Mouse (Mus musculus): ENCODE measurements around the gene Bcl9l. TPM values are rescaled to one million over a fixed set of nuclear protein-coding genes. Genes with fewer than 3 reads are reported as not detected.

Gene Bcl9l
- polyA plus RNA-seq, 1 experiment = 28.1 TPM

GRCm38 (mm10) chr9:44487441-44487840, 4.8 kb downstream of the Bcl9l start:
- H3K4me1 ChIP-seq (ENCODE audit: control insufficient read depth, insufficient read depth, insufficient read length, low read length) = peaks cover 67% of the 10 kb centered on the region
- no peaks in the 10 kb centered on the region for H3K36me3 ChIP-seq (ENCODE audit: control insufficient read depth, insufficient read depth, low read length)
- whole genome bisulfite sequencing = 2% methylated on average over 7 of the region's 7 CpGs
- no peaks in the 10 kb centered on the region for H3K27me3 ChIP-seq (ENCODE audit: control insufficient read depth, insufficient read depth, low read length)
- TF ChIP-seq CTCF (IDR thresholded peaks at IDR 0.05; ENCODE audit: extremely low read depth, insufficient read length, insufficient replicate concordance, low read depth, low read length) (no peak), POLR2A (IDR thresholded peaks at IDR 0.05; ENCODE audit: low read depth, low read length) (no peak)
- H3K4me3 ChIP-seq (ENCODE audit: low read depth, low read length) = peak overlapping the region; percentile 50
- peak overlapping the region; percentile 97 for H3K27ac ChIP-seq (ENCODE audit: insufficient read depth, low read depth, low read length)

GRCm38 (mm10) chr9:44488416-44488815, 5.8 kb downstream of the Bcl9l start:
- TF ChIP-seq CTCF (IDR thresholded peaks at IDR 0.05; ENCODE audit: extremely low read depth, insufficient read length, insufficient replicate concordance, low read depth, low read length) = no peak
- TF ChIP-seq POLR2A (IDR thresholded peaks at IDR 0.05; ENCODE audit: low read depth, low read length) = no peak
- no peaks in the 10 kb centered on the region for H3K27me3 ChIP-seq (ENCODE audit: control insufficient read depth, insufficient read depth, low read length)
- H3K4me3 ChIP-seq (ENCODE audit: low read depth, low read length) = no peak overlapping the region
- H3K4me1 ChIP-seq (ENCODE audit: control insufficient read depth, insufficient read depth, insufficient read length, low read length) = peaks cover 73% of the 10 kb centered on the region
- WGBS = 13% methylated on average over 8 of the region's 8 CpGs
- peak overlapping the region; percentile 97 for H3K27ac ChIP-seq (ENCODE audit: insufficient read depth, low read depth, low read length)
- no peaks in the 10 kb centered on the region for H3K36me3 ChIP-seq (ENCODE audit: control insufficient read depth, insufficient read depth, low read length)

GRCm38 (mm10) chr9:44488855-44489381, 6.3 kb downstream of the Bcl9l start:
- no peaks in the 10 kb centered on the region for H3K36me3 ChIP-seq (ENCODE audit: control insufficient read depth, insufficient read depth, low read length)
- WGBS = 10% methylated on average over 5 of the region's 5 CpGs
- TF ChIP-seq CTCF (IDR thresholded peaks at IDR 0.05; ENCODE audit: extremely low read depth, insufficient read length, insufficient replicate concordance, low read depth, low read length) (no peak), POLR2A (IDR thresholded peaks at IDR 0.05; ENCODE audit: low read depth, low read length) (no peak)
- 0 out of 2 replicates have a peak overlapping the region, but pooled peaks have one; percentile 6 for H3K4me3 ChIP-seq (ENCODE audit: low read depth, low read length)
- peak overlapping the region; percentile 97 for H3K27ac ChIP-seq (ENCODE audit: insufficient read depth, low read depth, low read length)
- H3K4me1 ChIP-seq (ENCODE audit: control insufficient read depth, insufficient read depth, insufficient read length, low read length) = peaks cover 75% of the 10 kb centered on the region
- H3K27me3 ChIP-seq (ENCODE audit: control insufficient read depth, insufficient read depth, low read length) = no peaks in the 10 kb centered on the region

GRCm38 (mm10) chr9:44489651-44490085, 7.0 kb downstream of the Bcl9l start:
- Histone ChIP-seq H3K27ac (ENCODE audit: insufficient read depth, low read depth, low read length) (peak overlapping the region; percentile 55), H3K4me3 (ENCODE audit: low read depth, low read length) (no peak overlapping the region), H3K27me3 (ENCODE audit: control insufficient read depth, insufficient read depth, low read length) (no peaks in the 10 kb centered on the region), H3K4me1 (ENCODE audit: control insufficient read depth, insufficient read depth, insufficient read length, low read length) (peaks cover 75% of the 10 kb centered on the region), H3K36me3 (ENCODE audit: control insufficient read depth, insufficient read depth, low read length) (no peaks in the 10 kb centered on the region)
- no peak for TF ChIP-seq POLR2A (IDR thresholded peaks at IDR 0.05; ENCODE audit: low read depth, low read length)
- no peak for TF ChIP-seq CTCF (IDR thresholded peaks at IDR 0.05; ENCODE audit: extremely low read depth, insufficient read length, insufficient replicate concordance, low read depth, low read length)
- 19% methylated on average over 17 of the region's 17 CpGs for WGBS

GRCm38 (mm10) chr9:44490086-44490967, 7.7 kb downstream of the Bcl9l start:
- H3K4me1 ChIP-seq (ENCODE audit: control insufficient read depth, insufficient read depth, insufficient read length, low read length) = peaks cover 74% of the 10 kb centered on the region
- TF ChIP-seq POLR2A (IDR thresholded peaks at IDR 0.05; ENCODE audit: low read depth, low read length) (peak; percentile 15; the same call in 1 of the 2 replicates), CTCF (IDR thresholded peaks at IDR 0.05; ENCODE audit: extremely low read depth, insufficient read length, insufficient replicate concordance, low read depth, low read length) (no peak)
- 15% methylated on average over 17 of the region's 17 CpGs for WGBS
- no peaks in the 10 kb centered on the region for H3K36me3 ChIP-seq (ENCODE audit: control insufficient read depth, insufficient read depth, low read length)
- peak overlapping the region; percentile 79 for H3K27ac ChIP-seq (ENCODE audit: insufficient read depth, low read depth, low read length)
- peak overlapping the region; percentile 28 for H3K4me3 ChIP-seq (ENCODE audit: low read depth, low read length)
- no peaks in the 10 kb centered on the region for H3K27me3 ChIP-seq (ENCODE audit: control insufficient read depth, insufficient read depth, low read length)

- no peaks in the 10 kb centered on the region for H3K36me3 ChIP-seq (ENCODE audit: control insufficient read depth, insufficient read depth, low read length)
- H3K27ac ChIP-seq (ENCODE audit: insufficient read depth, low read depth, low read length) = peak overlapping the region; percentile 79
- peaks cover 64% of the 10 kb centered on the region for H3K4me1 ChIP-seq (ENCODE audit: control insufficient read depth, insufficient read depth, insufficient read length, low read length)
- no peak for TF ChIP-seq POLR2A (IDR thresholded peaks at IDR 0.05; ENCODE audit: low read depth, low read length)
- TF ChIP-seq CTCF (IDR thresholded peaks at IDR 0.05; ENCODE audit: extremely low read depth, insufficient read length, insufficient replicate concordance, low read depth, low read length) = no peak
- WGBS = 37% methylated on average over 10 of the region's 10 CpGs
- no peak overlapping the region for H3K4me3 ChIP-seq (ENCODE audit: low read depth, low read length)
- H3K27me3 ChIP-seq (ENCODE audit: control insufficient read depth, insufficient read depth, low read length) = no peaks in the 10 kb centered on the region
Measured at GRCm38 (mm10) chr9:44491351-44491750, 8.7 kb downstream of the Bcl9l start.

All from small intestine, adult 2 months (tissue).